Mouse (Mus musculus) stomach, postnatal 0 days (tissue): ENCODE measurements at regions not wholly inside any gene's neighbourhood (a gene's known extent, or its start where the extent isn't known, plus 50 kb on each side); places are given as distances from the start of the nearest gene placed in this dataset.
A peak's percentile ranks its signal among the peaks of the same experiment; 100 is the strongest.

Experiments
- CTCF ChIP-seq: IDR thresholded peaks from 2 replicates; pipeline ENCODE4 v1.5.1; 2016; ENCODE audit warnings: antibody characterized with exemption, low read depth, mild to moderate bottlenecking, moderate library complexity
- EP300 ChIP-seq: optimal IDR thresholded peaks from 2 replicates; pipeline ENCODE3; 2016; ENCODE audit warnings: antibody characterized with exemption

- peak; percentile 35; the same call in 1 of the 2 replicates for TF ChIP-seq CTCF
- no peak for TF ChIP-seq EP300
Observed at GRCm38 (mm10) chr12:13009470-13009869, 67.8 kb upstream of the Mycn start.
